Mouse (Mus musculus) spleen, adult 2 months (tissue): ENCODE results near the gene Bbc3.

Experiments
- CTCF ChIP-seq: fragments of 200-500 bp; IDR thresholded peaks from 2 replicates; pipeline ENCODE4 v1.5.1; 2011; ENCODE audit warnings: mild to moderate bottlenecking, inconsistent platforms; ENCODE audit not compliant: insufficient read depth, insufficient read length, insufficient replicate concordance; ENCODE audit errors: extremely low read depth
- POLR2A ChIP-seq: fragments of 200-500 bp; IDR thresholded peaks from 2 replicates; pipeline ENCODE4 v1.6.1; 2011; ENCODE audit warnings: low read depth, low read length, inconsistent platforms

GRCm38 (mm10) chr7:16366133-16366646 is 58.0 kb downstream of the Bbc3 start:
- no peak for TF ChIP-seq CTCF
- TF ChIP-seq POLR2A, result no peak
